Mouse (Mus musculus) ES-Bruce4 (cell line): ENCODE data around the gene Adam11. TPM values are rescaled to one million over a fixed set of nuclear protein-coding genes. Genes with fewer than 3 reads are reported as not detected.
A peak's percentile ranks its signal among the peaks of the same experiment; 100 is the strongest.

Source experiments
- H3K27ac ChIP-seq: 2 replicates; pipeline ENCODE4 v1.5.1; 2012; ENCODE audit warnings: low read length, inconsistent platforms; ENCODE audit not compliant: insufficient read depth
- H3K27me3 ChIP-seq: 2 replicates; pipeline ENCODE4 v1.6.1; 2012; ENCODE audit warnings: mild to moderate bottlenecking, low read length, inconsistent platforms; ENCODE audit not compliant: control insufficient read depth, poor library complexity, insufficient read depth, severe bottlenecking
- H3K36me3 ChIP-seq: 2 replicates; pipeline ENCODE4 v1.6.1; 2012; ENCODE audit warnings: inconsistent platforms, mild to moderate bottlenecking, low read length, moderate library complexity; ENCODE audit not compliant: control insufficient read depth, poor library complexity, insufficient read depth, severe bottlenecking
- H3K4me1 ChIP-seq: one replicate; pipeline ENCODE4 v1.8.1; 2011; ENCODE audit warnings: low read length; ENCODE audit not compliant: control insufficient read depth, insufficient read depth
- H3K4me3 ChIP-seq: 2 replicates; pipeline ENCODE4 v1.5.1; 2011; ENCODE audit warnings: low read depth, mild to moderate bottlenecking, low read length
- H3K9ac ChIP-seq: 2 replicates; pipeline ENCODE4 v1.6.1; 2012; ENCODE audit warnings: low read depth, mild to moderate bottlenecking, inconsistent platforms; ENCODE audit not compliant: poor library complexity, severe bottlenecking
- H3K9me3 ChIP-seq: replicated peaks from 2 replicates; pipeline ENCODE4 v1.6.1; 2012; ENCODE audit warnings: mild to moderate bottlenecking, low read length, inconsistent platforms; ENCODE audit not compliant: control insufficient read depth, poor library complexity, insufficient read depth, severe bottlenecking
- CTCF ChIP-seq: IDR thresholded peaks from one replicate; pipeline ENCODE4 v1.8.1; 2011; ENCODE audit warnings: low read depth, low read length
- EP300 ChIP-seq: IDR thresholded peaks from 2 replicates; pipeline ENCODE4 v1.6.1; 2011; ENCODE audit warnings: low read depth, low read length; ENCODE audit not compliant: insufficient read depth
- POLR2A ChIP-seq: IDR thresholded peaks from one replicate; pipeline ENCODE4 v1.8.1; 2011; ENCODE audit warnings: low read length; ENCODE audit not compliant: insufficient read depth
- polyA plus RNA-seq: library from polyadenylated mRNA; stranded (reverse); fragments of >200 nt; gene quantifications from 2 replicates; pipeline ENCODE4 v1.2.4, GENCODE M21; 2011; ENCODE audit warnings: low read depth; ENCODE audit not compliant: missing spikeins, insufficient read depth, insufficient read length

Adam11 gene
- polyA plus RNA-seq, 1 experiment, result 1.2 TPM

DNA sequence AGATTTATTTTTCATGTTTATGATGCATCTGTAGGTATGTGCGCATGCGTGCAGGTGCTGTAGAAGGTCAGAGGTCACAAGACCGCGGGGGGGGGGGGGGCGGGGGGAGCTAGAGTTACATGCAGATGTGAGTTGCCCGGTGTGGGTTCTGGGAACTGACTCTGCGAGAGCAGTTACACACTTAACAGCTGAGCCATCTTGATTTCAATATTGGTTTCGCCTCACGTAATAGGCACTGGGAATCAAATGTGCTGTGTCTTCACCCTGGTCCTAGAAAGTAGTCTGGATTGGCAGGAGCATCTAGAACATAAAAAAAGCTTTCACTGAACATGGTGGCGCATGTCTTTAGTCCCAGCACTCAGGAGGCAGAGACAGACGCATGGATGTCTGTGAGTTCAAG is 20.6 kb upstream of the Adam11 start:
- peak overlapping the region; percentile 47; the same call in 1 of the 2 replicates for H3K9ac ChIP-seq
- H3K27ac ChIP-seq, result no peak overlapping the region
- H3K4me1 ChIP-seq, result peaks cover 2% of the 10 kb centered on the region
- TF ChIP-seq POLR2A (no peak), CTCF (no peak), EP300 (no peak)
- H3K9me3 ChIP-seq, result no peaks in the 10 kb centered on the region
- H3K36me3 ChIP-seq, result no peaks in the 10 kb centered on the region
- no peak overlapping the region for H3K4me3 ChIP-seq
- H3K27me3 ChIP-seq, result no peaks in the 10 kb centered on the region

DNA sequence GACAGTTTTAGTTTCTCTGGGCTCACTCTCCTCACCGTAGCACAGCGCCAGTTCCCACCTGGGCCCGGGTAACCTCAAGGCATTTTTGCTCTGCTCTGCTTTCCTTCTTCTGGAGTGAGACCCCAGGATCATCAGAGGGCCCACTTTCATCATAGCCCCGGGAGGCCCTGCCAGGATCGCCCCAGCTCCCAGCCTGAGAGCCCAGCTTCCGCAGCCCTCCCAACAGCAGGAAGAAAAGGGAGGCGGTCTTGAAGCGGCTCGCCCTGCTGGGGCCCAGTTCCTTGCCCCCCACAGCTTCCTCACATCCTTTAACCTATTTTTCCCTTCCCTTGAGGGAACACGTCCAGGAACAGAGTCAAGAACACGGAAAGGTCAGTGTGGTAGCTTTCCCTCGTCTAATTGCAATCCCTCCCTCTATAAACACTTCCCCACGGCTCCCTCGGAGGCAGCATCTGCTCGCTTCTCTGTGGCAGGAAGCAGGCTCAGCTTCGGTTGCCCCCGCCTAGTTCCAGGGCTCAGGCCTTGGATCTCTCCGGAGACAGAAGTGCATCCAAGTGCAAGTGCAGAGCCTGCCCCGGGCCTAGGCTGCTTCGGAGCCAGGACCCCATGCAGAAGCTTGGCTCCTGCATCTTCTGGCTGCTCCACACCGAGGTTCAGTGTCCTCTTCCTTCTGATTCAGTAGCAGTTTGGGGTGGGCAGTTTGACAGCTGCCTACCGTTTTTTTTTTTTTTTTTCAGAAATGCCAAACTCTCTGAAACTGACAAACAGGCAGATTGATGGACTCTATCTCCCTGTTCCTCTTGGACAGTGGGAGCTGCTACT is 19.9 kb upstream of the Adam11 start:
- H3K4me1 ChIP-seq, result peaks cover 2% of the 10 kb centered on the region
- H3K4me3 ChIP-seq, result peak overlapping the region; percentile 8; the same call in 1 of the 2 replicates
- no peaks in the 10 kb centered on the region for H3K36me3 ChIP-seq
- no peaks in the 10 kb centered on the region for H3K27me3 ChIP-seq
- no peak for TF ChIP-seq CTCF
- no peak for TF ChIP-seq POLR2A
- TF ChIP-seq EP300, result no peak
- H3K9ac ChIP-seq, result peak overlapping the region; percentile 47
- no peaks in the 10 kb centered on the region for H3K9me3 ChIP-seq
- no peak overlapping the region for H3K27ac ChIP-seq

DNA sequence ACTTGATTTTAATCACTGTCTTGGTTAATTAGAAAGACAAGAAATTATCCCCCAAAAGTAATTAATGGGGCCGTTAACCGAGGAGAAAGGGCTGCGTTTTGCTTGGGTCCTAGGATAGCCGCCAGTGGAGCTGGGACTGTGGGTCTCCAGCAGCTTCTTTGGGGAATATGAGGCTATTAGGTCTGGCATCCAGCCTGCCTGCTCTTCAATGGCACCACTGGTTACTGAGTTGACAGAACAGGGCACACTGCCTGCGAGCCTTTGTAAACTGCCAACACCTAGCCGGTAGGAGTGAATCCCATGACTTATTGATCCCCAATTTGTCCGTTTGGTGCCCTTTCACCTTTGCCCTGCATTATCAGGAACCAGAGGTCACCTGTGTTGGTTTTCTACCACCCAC is 19.2 kb upstream of the Adam11 start:
- no peaks in the 10 kb centered on the region for H3K27me3 ChIP-seq
- TF ChIP-seq POLR2A (no peak), EP300 (no peak), CTCF (no peak)
- peaks cover 2% of the 10 kb centered on the region for H3K4me1 ChIP-seq
- no peaks in the 10 kb centered on the region for H3K36me3 ChIP-seq
- no peak overlapping the region for H3K27ac ChIP-seq
- no peak overlapping the region for H3K4me3 ChIP-seq
- H3K9ac ChIP-seq, result no peak overlapping the region
- H3K9me3 ChIP-seq, result no peaks in the 10 kb centered on the region

DNA sequence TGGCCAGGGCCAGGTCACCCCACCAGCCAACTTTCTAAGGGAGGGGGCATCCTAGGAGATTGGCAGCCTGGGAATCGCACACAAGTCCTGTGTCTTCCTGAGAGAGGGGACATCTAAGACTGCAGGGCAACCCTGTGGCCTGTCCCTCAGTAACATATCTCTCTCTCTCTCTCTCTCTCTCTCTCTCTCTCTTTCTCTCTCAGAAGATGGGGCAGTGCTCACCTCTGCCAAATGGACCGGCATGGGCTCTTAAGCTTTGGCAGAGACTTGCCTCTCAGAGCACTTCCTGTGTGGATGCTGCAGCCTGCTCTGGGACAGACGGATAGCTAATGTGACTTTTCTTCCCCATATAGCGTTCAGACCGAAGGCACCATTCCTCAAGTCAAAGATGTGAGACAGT is 18.4 kb upstream of the Adam11 start:
- H3K4me3 ChIP-seq, result no peak overlapping the region
- no peak overlapping the region for H3K27ac ChIP-seq
- H3K9me3 ChIP-seq, result no peaks in the 10 kb centered on the region
- TF ChIP-seq POLR2A (no peak), CTCF (no peak), EP300 (no peak)
- H3K27me3 ChIP-seq, result no peaks in the 10 kb centered on the region
- no peak overlapping the region for H3K9ac ChIP-seq
- peaks cover 2% of the 10 kb centered on the region for H3K4me1 ChIP-seq
- H3K36me3 ChIP-seq, result no peaks in the 10 kb centered on the region

DNA sequence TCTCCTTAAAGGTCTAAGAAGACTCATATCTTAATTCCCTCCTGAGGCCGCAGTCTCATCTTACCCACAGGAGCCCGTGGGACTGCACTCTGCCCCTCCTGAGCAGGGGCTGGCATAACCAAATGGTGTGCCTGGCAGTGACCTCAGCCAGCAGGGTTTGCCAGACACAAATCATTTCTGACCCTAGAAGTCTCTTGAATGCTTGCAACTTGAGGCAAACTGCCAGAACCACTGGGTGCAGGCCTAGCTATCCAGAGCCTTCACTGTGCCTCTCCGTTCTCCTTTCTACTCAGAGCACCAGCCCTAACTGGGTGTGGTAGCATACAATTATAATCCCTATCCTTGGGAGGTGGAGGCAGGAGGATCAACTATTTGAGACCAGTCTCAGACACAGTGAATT is 16.5 kb upstream of the Adam11 start:
- Histone ChIP-seq H3K27me3 (no peaks in the 10 kb centered on the region), H3K4me3 (no peak overlapping the region), H3K36me3 (no peaks in the 10 kb centered on the region), H3K27ac (no peak overlapping the region), H3K4me1 (no peaks in the 10 kb centered on the region), H3K9me3 (no peaks in the 10 kb centered on the region), H3K9ac (no peak overlapping the region)
- no peak for TF ChIP-seq CTCF
- TF ChIP-seq POLR2A, result no peak
- TF ChIP-seq EP300, result no peak

DNA sequence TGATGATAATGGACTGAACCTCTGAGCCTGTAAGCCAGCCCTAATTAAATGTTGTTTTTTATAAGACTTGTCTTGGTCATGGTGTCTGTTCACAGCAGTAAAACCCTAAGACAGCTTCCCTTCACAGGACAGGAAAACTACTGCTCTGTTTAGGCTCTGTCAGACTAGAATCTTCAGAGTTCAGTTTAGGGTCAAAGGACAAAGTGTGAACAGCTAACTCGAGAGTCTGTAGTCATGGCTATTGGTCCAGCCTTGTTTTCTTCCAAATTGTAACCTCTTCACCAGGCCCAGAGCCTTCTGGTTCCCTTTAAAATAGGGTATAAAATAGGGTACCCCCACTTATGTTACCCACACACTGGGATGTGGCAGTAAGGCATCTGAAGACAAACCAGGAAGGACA is 13.4 kb upstream of the Adam11 start:
- H3K4me1 ChIP-seq, result no peaks in the 10 kb centered on the region
- no peaks in the 10 kb centered on the region for H3K36me3 ChIP-seq
- no peak overlapping the region for H3K9ac ChIP-seq
- TF ChIP-seq POLR2A (no peak), CTCF (no peak), EP300 (no peak)
- no peak overlapping the region for H3K4me3 ChIP-seq
- no peaks in the 10 kb centered on the region for H3K9me3 ChIP-seq
- H3K27ac ChIP-seq, result no peak overlapping the region
- no peaks in the 10 kb centered on the region for H3K27me3 ChIP-seq
